9 mouse cellular contexts compared by ENCODE assay signal in the genomic region with DNA sequence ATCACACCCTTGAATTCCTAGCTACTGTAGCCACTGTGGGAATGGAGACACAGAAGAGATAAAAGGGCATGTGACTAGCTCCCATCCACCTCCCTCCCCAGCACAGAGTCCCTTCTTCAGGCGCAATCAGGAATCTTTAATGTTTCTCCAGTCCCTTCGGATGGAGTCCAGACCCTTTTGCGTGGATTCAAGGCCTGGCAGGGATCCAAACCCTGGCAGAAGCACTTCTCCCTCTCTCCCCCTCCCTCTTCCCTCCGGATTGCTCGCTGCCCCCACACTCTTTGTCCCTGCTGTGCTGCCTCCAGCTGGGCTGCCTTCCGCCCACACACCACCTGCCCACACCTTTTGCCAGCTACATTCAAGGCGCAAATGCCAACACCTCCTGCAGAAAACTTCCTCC.
A peak's percentile ranks its signal among the peaks of the same experiment; 100 is the strongest.
DNase-seq lines count a peak whose midpoint lies in the region; ATAC-seq and TF ChIP-seq lines count a peak whose summit lies in the region.
"Had no signal": no experiment of that assay in that cellular context is flagged by ENCODE, and none has a peak within 500 bp of the region (broad histone marks: within the 10 kb centered on the region; RNA-seq: fewer than 3 reads in every experiment).

No protein-coding gene starts in this region.

- H3K9me3 ChIP-seq in kidney, embryonic 15.5 days (replicated peaks): no peaks in the 10 kb centered on the region
- H3K9me3 ChIP-seq in kidney, embryonic 14.5 days (ENCODE audit: control insufficient read depth, low read length): no peaks in the 10 kb centered on the region
- H3K9me3 ChIP-seq in neural tube, embryonic 14.5 days (ENCODE audit: control insufficient read depth, low read length): no peaks in the 10 kb centered on the region

- TF ChIP-seq POLR2A in cerebellum, adult 2 months (IDR thresholded peaks at IDR 0.05; ENCODE audit: borderline replicate concordance, insufficient read depth, low read length): no peak

- WGBS in kidney, embryonic 15.5 days: 10% methylated on average over 7 of the region's 7 CpGs
- WGBS in kidney, embryonic 14.5 days: 10% methylated on average over 7 of the region's 7 CpGs
- 1% methylated on average over 7 of the region's 7 CpGs for WGBS in cerebellum, adult 2 months
- 10% methylated on average over 7 of the region's 7 CpGs for WGBS in neural tube, embryonic 14.5 days

- H3K27me3 ChIP-seq in kidney, embryonic 15.5 days: no peaks in the 10 kb centered on the region
- no peaks in the 10 kb centered on the region for H3K27me3 ChIP-seq in kidney, embryonic 14.5 days (ENCODE audit: control insufficient read depth, insufficient read depth, low read length)
- H3K27me3 ChIP-seq in cerebellum, adult 2 months (ENCODE audit: control insufficient read depth, insufficient read depth, low read length): no peaks in the 10 kb centered on the region
- H3K27me3 ChIP-seq in neural tube, embryonic 14.5 days (ENCODE audit: control insufficient read depth, insufficient read depth, low read length): no peaks in the 10 kb centered on the region

- DNase-seq in cerebellum, adult 2 months: peak; percentile 97
- peak; percentile 91 to 92 for DNase-seq in frontal cortex, postnatal 36 days (ENCODE audit: low spot score in 2 of 2)
- peak; percentile 82 for DNase-seq in left cerebral cortex, adult 11 months (ENCODE audit: low spot score)
- DNase-seq in urinary bladder, adult 18-20 months (ENCODE audit: low spot score in 2 of 2): no peak
- no peak for DNase-seq in embryo, embryonic 10 days (ENCODE audit: low spot score)

- H3K27ac ChIP-seq in kidney, embryonic 15.5 days: no peak overlapping the region
- H3K27ac ChIP-seq in kidney, embryonic 14.5 days (ENCODE audit: low read depth, low read length): no peak overlapping the region
- peak overlapping the region; percentile 99 for H3K27ac ChIP-seq in cerebellum, adult 2 months (ENCODE audit: insufficient read depth, low read length)
- peak overlapping the region; percentile 73 for H3K27ac ChIP-seq in neural tube, embryonic 14.5 days (ENCODE audit: low read depth, low read length)

- ATAC-seq in kidney, embryonic 15.5 days (replicated peaks; ENCODE audit: low FRiP score): 0 out of 2 replicates have a peak, but pooled peaks have one; percentile 38
- ATAC-seq in kidney, embryonic 14.5 days (ENCODE audit: low FRiP score, low TSS enrichment): no peak
- ATAC-seq in neural tube, embryonic 14.5 days (ENCODE audit: low read depth): peak; percentile 19; the same call in 1 of the 2 replicates

- H3K4me3 ChIP-seq in kidney, embryonic 15.5 days (replicated peaks): no peak overlapping the region
- no peak overlapping the region for H3K4me3 ChIP-seq in kidney, embryonic 14.5 days (ENCODE audit: low read length)
- peak overlapping the region; percentile 50 for H3K4me3 ChIP-seq in cerebellum, adult 2 months (replicated peaks; ENCODE audit: insufficient read depth, low read depth, low read length)
- no peak overlapping the region for H3K4me3 ChIP-seq in neural tube, embryonic 14.5 days (ENCODE audit: low read depth, low read length)

- H3K9ac ChIP-seq in kidney, embryonic 15.5 days: no peak overlapping the region; the same call in 1 of the 2 replicates
- no peak overlapping the region for H3K9ac ChIP-seq in kidney, embryonic 14.5 days (ENCODE audit: low read depth, low read length)
- 0 out of 2 replicates have a peak overlapping the region, but pooled peaks have one; percentile 16 for H3K9ac ChIP-seq in neural tube, embryonic 14.5 days (replicated peaks; ENCODE audit: low read depth, low read length)

- no peaks in the 10 kb centered on the region for H3K36me3 ChIP-seq in kidney, embryonic 15.5 days
- H3K36me3 ChIP-seq in kidney, embryonic 14.5 days (ENCODE audit: control insufficient read depth, insufficient read depth, low read length): no peaks in the 10 kb centered on the region
- no peaks in the 10 kb centered on the region for H3K36me3 ChIP-seq in neural tube, embryonic 14.5 days (ENCODE audit: control insufficient read depth, insufficient read depth, low read length)
- H3K36me3 ChIP-seq: G1E had no signal

- H3K4me1 ChIP-seq in kidney, embryonic 15.5 days: peaks cover 47% of the 10 kb centered on the region
- peaks cover 19% of the 10 kb centered on the region for H3K4me1 ChIP-seq in kidney, embryonic 14.5 days (ENCODE audit: control insufficient read depth, insufficient read depth, low read length)
- peaks cover 2% of the 10 kb centered on the region; the same call in 1 of the 2 replicates for H3K4me1 ChIP-seq in cerebellum, adult 2 months (ENCODE audit: control insufficient read depth, insufficient read depth, low read length)
- H3K4me1 ChIP-seq in neural tube, embryonic 14.5 days (ENCODE audit: control insufficient read depth, insufficient read depth, low read length): peaks cover 35% of the 10 kb centered on the region

- TF ChIP-seq CTCF in cerebellum, adult 2 months (IDR thresholded peaks at IDR 0.05; ENCODE audit: borderline replicate concordance, insufficient read depth, low read depth, low read length): no peak

- 0 out of 2 replicates have a peak overlapping the region, but pooled peaks have one; percentile 15 for H3K4me2 ChIP-seq in kidney, embryonic 15.5 days
- no peak overlapping the region for H3K4me2 ChIP-seq in kidney, embryonic 14.5 days (replicated peaks; ENCODE audit: low read depth, low read length)
- H3K4me2 ChIP-seq in neural tube, embryonic 14.5 days (ENCODE audit: low read depth, low read length): peak overlapping the region; percentile 64; the same call in 1 of the 2 replicates

Comparison
In these comparisons a context has a peak if more than half of its experiments do, and no peak if none do; other contexts are left out.
1. H3K27ac ChIP-seq: peak in cerebellum, adult 2 months (single experiment) and neural tube, embryonic 14.5 days (single experiment); none in kidney, embryonic 15.5 days (single experiment) and kidney, embryonic 14.5 days (single experiment).
2. DNase-seq: peak in cerebellum, adult 2 months (2 of 2), frontal cortex, postnatal 36 days (2 of 2) and left cerebral cortex, adult 11 months (single experiment); none in urinary bladder, adult 18-20 months (0 of 2) and embryo, embryonic 10 days (single experiment).